Mouse (Mus musculus): Measurements from ENCODE around the gene Nr2c2ap.

DNA sequence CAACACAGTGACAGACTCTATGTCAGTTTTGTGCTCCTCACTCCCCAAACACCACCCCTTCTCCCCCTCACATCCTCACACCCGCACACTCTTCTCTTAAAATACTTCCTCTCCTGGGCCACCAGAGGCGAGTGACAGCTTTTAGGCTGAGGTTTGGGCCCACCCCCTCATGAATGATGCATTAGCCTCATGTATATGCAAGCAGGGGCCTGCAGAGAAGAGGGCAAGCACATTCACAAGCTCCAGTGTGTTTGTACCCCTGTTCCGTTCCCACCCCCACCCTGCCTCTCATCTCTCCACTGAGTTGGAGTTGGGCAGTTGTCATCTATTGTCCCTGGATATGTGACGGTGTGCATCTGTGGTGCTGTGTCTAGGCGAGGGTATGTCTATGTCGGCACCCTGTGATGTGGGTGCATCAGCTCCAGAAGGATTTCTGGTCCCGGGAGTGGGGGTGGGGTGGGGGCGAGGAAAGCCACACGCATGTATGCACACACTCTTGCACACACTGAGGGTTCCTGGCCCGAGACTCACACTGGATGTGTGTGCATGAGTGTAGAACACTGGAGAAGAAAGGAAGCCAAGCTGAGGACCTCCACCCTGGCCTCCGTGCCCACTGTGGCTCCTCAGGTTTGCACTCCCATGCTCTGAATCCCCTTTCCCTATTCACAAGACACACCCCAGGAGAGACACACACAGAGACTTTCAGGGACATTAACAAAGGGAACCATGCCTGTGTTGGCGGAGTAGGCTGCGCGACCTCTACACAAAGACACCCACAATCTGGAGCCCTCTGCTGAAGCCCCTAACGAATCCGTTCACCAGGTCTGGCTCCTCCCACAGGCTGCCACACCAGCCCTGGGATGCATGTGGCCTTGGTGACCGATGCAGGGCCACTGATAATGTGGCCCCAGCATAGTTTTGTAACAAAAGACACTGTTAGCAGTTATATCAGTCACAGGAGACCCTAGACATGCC lies 12.1 kb upstream of the Nr2c2ap start:
- TF ChIP-seq CTCF (IDR thresholded peaks at IDR 0.05; ENCODE audit: control insufficient read depth, insufficient read depth, low read length) (no peak), POLR2A (IDR thresholded peaks at IDR 0.05; ENCODE audit: borderline replicate concordance, control insufficient read depth, low read depth, low read length) (no peak)

All from bone marrow, adult 2 months (tissue).